Mouse (Mus musculus): ENCODE data around the gene Rpl21.

DNA sequence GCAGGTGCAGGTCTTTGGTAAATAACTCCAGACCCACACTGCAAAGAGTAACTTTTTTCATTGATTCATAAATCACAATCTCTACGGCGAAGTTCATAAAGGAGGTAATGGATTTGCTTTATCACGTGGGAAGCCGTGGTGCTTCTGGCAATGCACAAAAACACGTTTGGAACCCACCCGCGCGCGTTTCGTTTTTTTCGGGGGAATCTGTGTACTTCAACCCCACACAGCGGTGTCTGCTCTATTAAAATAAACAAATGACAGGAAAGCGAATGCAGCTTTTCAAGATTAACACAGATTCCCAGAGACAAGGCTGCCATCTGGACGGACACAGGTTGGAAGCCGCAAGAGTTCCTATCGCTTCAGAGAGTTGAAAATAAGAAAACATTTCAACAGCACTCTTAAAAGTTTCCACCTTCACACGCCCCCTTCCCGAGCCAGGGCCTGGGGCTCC, 39.0 kb upstream of the Rpl21 start:
- TF ChIP-seq HCFC1 (IDR thresholded peaks at IDR 0.05; ENCODE audit: borderline replicate concordance, insufficient read depth, low read length): no peak
- no peak for TF ChIP-seq ZNF384 (IDR thresholded peaks at IDR 0.05; ENCODE audit: low read depth, low read length)
- no peak for TF ChIP-seq CHD2 (IDR thresholded peaks at IDR 0.05; ENCODE audit: low read depth, low read length)
- no peak for TF ChIP-seq MAFK (IDR thresholded peaks at IDR 0.05; ENCODE audit: insufficient read depth, low read depth, low read length)
